Comparison of ENCODE assay signal across 18 mouse cellular contexts in genomic region chr11:85248151-85248550, GRCm38 (mm10).
"Had no signal": no experiment of that assay in that cellular context is flagged by ENCODE, and none has a peak within 500 bp of the region (broad histone marks: within the 10 kb centered on the region; RNA-seq: fewer than 3 reads in every experiment).

No protein-coding gene starts in this region.

- H3K27ac ChIP-seq: lung, embryonic 15.5 days; midbrain, embryonic 10.5 days; midbrain, embryonic 12.5 days; neural tube, embryonic 13.5 days; neural tube, embryonic 15.5 days; stomach, embryonic 15.5 days had no signal

- H3K4me1 ChIP-seq: lung, embryonic 15.5 days; midbrain, embryonic 10.5 days; midbrain, embryonic 12.5 days; neural tube, embryonic 13.5 days; neural tube, embryonic 15.5 days; stomach, embryonic 15.5 days had no signal

- ATAC-seq: liver, postnatal 0 days; lung, postnatal 0 days; midbrain, embryonic 16.5 days had no signal

- H3K9ac ChIP-seq: liver, postnatal 0 days; lung, embryonic 15.5 days; midbrain, embryonic 12.5 days; neural tube, embryonic 13.5 days; neural tube, embryonic 15.5 days; stomach, embryonic 15.5 days had no signal

- H3K27me3 ChIP-seq: lung, embryonic 15.5 days; midbrain, embryonic 12.5 days; neural tube, embryonic 13.5 days; neural tube, embryonic 15.5 days; stomach, embryonic 15.5 days had no signal

- DNase-seq: liver, postnatal 0 days; lung, adult 2 months; lung, postnatal 14 days; lung, postnatal 36 days; midbrain, embryonic 14.5 days; right cerebral cortex, postnatal 14 days; thymus, adult 18-20 months; thymus, postnatal 14 days; thymus, postnatal 36 days had no signal

- H3K9me3 ChIP-seq: lung, embryonic 15.5 days; midbrain, embryonic 10.5 days; midbrain, embryonic 12.5 days; neural tube, embryonic 13.5 days; neural tube, embryonic 15.5 days; stomach, embryonic 15.5 days had no signal

- H3K4me3 ChIP-seq: lung, embryonic 15.5 days; midbrain, embryonic 10.5 days; midbrain, embryonic 12.5 days; myocyte; neural tube, embryonic 13.5 days; neural tube, embryonic 15.5 days; stomach, embryonic 15.5 days had no signal

- H3K36me3 ChIP-seq: lung, embryonic 15.5 days; midbrain, embryonic 10.5 days; midbrain, embryonic 12.5 days; neural tube, embryonic 13.5 days; neural tube, embryonic 15.5 days; stomach, embryonic 15.5 days had no signal
